Mouse (Mus musculus) kidney, adult 11 months (tissue): ENCODE results near the gene Thop1.
"Not testable (repeated sequence)": the region's sequence is repeated elsewhere in the genome, so short reads cannot be mapped to it uniquely, and the experiment has no call there.

Source experiments
- DNase-seq: peaks from one replicate; pipeline ENCODE4 v3.0.0; 2022

Thop1 gene

GRCm38 (mm10) chr10:81058896-81059295, 10.9 kb upstream of the Thop1 start:
- DNase-seq, result no peak

GRCm38 (mm10) chr10:81059603-81060543, 10.0 kb upstream of the Thop1 start, which contains the start of gene Sgta:
Sgta (minus strand) TSS chr10:81060181.
- peak; percentile 100 for DNase-seq

- no peak for DNase-seq
Measured at GRCm38 (mm10) chr10:81062710-81063109, 7.1 kb upstream of the Thop1 start.

GRCm38 (mm10) chr10:81064519-81064918, 5.3 kb upstream of the Thop1 start:
- not testable (repeated sequence) for DNase-seq

- no peak for DNase-seq
Measured at GRCm38 (mm10) chr10:81068706-81069105, 1.1 kb upstream of the Thop1 start.

- DNase-seq, result no peak
Measured at GRCm38 (mm10) chr10:81072290-81072689, 2.5 kb downstream of the Thop1 start.

- no peak for DNase-seq
Measured at GRCm38 (mm10) chr10:81073464-81073863, 3.6 kb downstream of the Thop1 start.

- no peak for DNase-seq
Measured at GRCm38 (mm10) chr10:81075734-81076133, 5.9 kb downstream of the Thop1 start.

GRCm38 (mm10) chr10:81076356-81076755, 6.5 kb downstream of the Thop1 start:
- DNase-seq, result no peak

- DNase-seq, result no peak
Measured at GRCm38 (mm10) chr10:81077916-81078315, 8.1 kb downstream of the Thop1 start.

- DNase-seq, result no peak
Measured at GRCm38 (mm10) chr10:81080008-81080655, 10.3 kb downstream of the Thop1 start.

GRCm38 (mm10) chr10:81082168-81082960, 12.5 kb downstream of the Thop1 start:
- peak; percentile 59 for DNase-seq

- DNase-seq, result no peak
Measured at GRCm38 (mm10) chr10:81087021-81087420, 17.2 kb downstream of the Thop1 start.

- DNase-seq, result no peak
Measured at GRCm38 (mm10) chr10:81089216-81089615, 19.4 kb downstream of the Thop1 start.

- DNase-seq, result no peak
Measured at GRCm38 (mm10) chr10:81090621-81091020, 20.8 kb downstream of the Thop1 start.

GRCm38 (mm10) chr10:81092465-81093250, 22.8 kb downstream of the Thop1 start:
- DNase-seq, result peak; percentile 86

- DNase-seq, result no peak
Measured at GRCm38 (mm10) chr10:81094931-81095678, 25.3 kb downstream of the Thop1 start.

- DNase-seq, result peak; percentile 96
Measured at GRCm38 (mm10) chr10:81105565-81106112, 35.8 kb downstream of the Thop1 start, which contains the start of gene Map2k2. Map2k2 (plus strand) TSS chr10:81105915.

GRCm38 (mm10) chr10:81106113-81106721, 36.4 kb downstream of the Thop1 start:
- peak; percentile 87 for DNase-seq

GRCm38 (mm10) chr10:81112946-81113345, 43.1 kb downstream of the Thop1 start:
- DNase-seq, result no peak

GRCm38 (mm10) chr10:81119625-81120024, 49.8 kb downstream of the Thop1 start:
- DNase-seq, result no peak
